Mouse (Mus musculus): Measurements from ENCODE around the gene Cyth4. TPM values are rescaled to one million over a fixed set of nuclear protein-coding genes. Genes with fewer than 3 reads are reported as not detected.

Gene Cyth4
- polyA plus RNA-seq, 1 experiment, result 31.6 TPM

DNA sequence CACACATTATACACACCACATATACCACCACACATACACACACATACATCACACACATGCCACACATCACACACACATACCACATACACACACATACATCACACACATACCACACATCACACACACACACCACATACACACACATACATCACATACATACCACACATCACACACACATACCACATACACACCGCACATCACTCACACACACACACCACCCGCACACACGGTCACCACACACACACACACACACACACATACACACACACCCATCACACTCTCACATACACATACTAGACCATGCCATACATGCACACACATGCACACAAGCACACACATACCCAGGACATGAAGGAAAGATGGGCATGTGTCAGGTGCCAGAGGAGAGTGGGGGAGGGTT lies 33.5 kb upstream of the Cyth4 start:
- H3K4me1 ChIP-seq, result peaks cover 91% of the 10 kb centered on the region
- peak overlapping the region; percentile 84 for H3K4me3 ChIP-seq (replicated peaks)
- TF ChIP-seq FLI1 (IDR thresholded peaks at IDR 0.05; ENCODE audit: low read length), result no peak
- H3K27me3 ChIP-seq (replicated peaks), result no peaks in the 10 kb centered on the region
- H3K9me3 ChIP-seq, result no peaks in the 10 kb centered on the region
- peaks cover 86% of the 10 kb centered on the region for H3K36me3 ChIP-seq (replicated peaks; ENCODE audit: low read length)

DNA sequence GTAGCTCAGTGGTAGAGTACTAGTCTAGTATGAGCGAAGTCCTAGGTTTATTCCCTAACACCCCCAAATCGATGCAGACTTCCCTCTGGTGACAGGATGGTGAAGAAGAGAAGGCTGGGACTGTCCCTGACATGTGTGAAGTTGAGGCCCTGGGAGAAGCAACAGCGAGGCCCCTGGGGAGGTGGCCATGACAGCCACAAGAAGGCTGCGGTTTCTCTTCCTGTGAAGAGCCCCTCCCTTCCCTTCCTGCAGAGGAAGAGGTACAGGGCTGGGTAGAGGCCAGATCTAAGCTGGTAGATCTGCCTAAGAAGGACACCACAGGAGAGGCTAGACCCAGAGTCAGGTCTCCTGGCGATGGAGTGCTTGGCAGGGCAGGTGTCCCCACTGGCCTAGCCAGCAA lies 32.9 kb upstream of the Cyth4 start:
- TF ChIP-seq GATA1 (IDR thresholded peaks at IDR 0.05; ENCODE audit: borderline replicate concordance, low read length) (no peak), FLI1 (IDR thresholded peaks at IDR 0.05; ENCODE audit: low read length) (no peak)
- Histone ChIP-seq H3K27me3 (replicated peaks) (no peaks in the 10 kb centered on the region), H3K36me3 (replicated peaks; ENCODE audit: low read length) (peaks cover 92% of the 10 kb centered on the region), H3K9me3 (no peaks in the 10 kb centered on the region), H3K4me3 (replicated peaks) (peak overlapping the region; percentile 84), H3K4me1 (peaks cover 91% of the 10 kb centered on the region)

DNA sequence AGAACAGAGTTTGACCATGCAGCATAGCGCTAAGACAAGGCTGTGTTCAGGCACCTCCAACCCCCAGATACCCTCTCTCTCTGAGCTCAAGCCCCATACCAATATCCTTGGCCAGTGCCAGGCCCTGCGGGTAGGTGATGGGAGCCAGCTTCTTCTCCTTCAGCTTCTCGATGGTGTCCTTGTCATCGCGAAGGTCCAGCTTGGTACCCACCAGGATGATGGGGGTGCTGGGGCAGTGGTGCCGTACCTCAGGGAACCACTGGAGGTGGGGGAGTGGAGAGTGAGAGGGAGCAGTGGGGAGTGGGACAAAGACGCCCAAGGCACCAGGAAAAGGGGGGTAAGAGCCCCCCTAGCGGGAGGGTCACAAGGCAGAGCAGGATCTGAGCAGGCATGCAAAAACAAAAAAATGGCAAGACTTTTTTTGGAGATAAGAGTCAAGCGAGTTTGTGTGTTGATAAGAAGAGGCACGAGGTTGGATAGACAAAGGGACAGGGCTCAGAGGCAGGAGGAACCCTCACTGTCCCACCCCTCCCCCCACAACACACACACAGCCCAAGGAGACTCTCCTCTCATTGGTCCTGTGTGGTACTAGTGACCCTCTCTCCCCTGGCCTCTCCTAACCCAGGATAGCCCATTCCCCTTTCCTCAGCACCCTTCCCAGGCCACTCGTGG lies 31.9 kb upstream of the Cyth4 start:
- no peak for TF ChIP-seq GATA1 (IDR thresholded peaks at IDR 0.05; ENCODE audit: borderline replicate concordance, low read length)
- no peak for TF ChIP-seq FLI1 (IDR thresholded peaks at IDR 0.05; ENCODE audit: low read length)
- H3K36me3 ChIP-seq (replicated peaks; ENCODE audit: low read length), result peaks cover 95% of the 10 kb centered on the region
- no peaks in the 10 kb centered on the region for H3K9me3 ChIP-seq
- H3K27me3 ChIP-seq (replicated peaks), result no peaks in the 10 kb centered on the region
- peaks cover 91% of the 10 kb centered on the region for H3K4me1 ChIP-seq
- peak overlapping the region; percentile 84 for H3K4me3 ChIP-seq (replicated peaks)

DNA sequence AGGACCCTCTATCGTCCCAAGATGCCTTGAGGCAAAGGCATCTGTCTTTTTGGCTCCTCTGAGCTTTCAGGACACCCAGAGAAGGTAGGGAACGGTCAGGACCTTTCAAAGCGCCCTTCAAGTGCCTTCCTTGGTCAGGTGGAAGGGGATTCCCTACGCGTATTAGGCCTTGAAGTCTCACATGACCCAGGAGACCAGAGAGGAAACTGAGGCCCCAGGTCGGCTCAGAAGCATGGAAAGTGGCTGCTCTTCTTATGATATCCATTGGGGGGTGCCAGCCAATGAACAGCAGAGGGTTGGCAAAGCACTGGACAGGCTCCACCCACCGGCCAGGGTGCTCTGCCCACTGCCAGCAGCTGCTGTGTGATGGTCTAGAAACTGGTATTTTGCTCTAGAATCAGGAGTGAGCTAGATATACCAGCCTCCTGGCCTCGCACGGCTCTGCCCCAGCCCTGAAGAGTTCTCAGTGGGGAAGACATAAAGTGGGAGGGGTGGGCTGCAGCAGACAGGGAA lies 29.2 kb upstream of the Cyth4 start:
- Histone ChIP-seq H3K27me3 (replicated peaks) (no peaks in the 10 kb centered on the region), H3K36me3 (replicated peaks; ENCODE audit: low read length) (peaks cover 84% of the 10 kb centered on the region), H3K4me3 (replicated peaks) (no peak overlapping the region), H3K9me3 (no peaks in the 10 kb centered on the region), H3K4me1 (peaks cover 100% of the 10 kb centered on the region)
- no peak for TF ChIP-seq FLI1 (IDR thresholded peaks at IDR 0.05; ENCODE audit: low read length)
- TF ChIP-seq GATA1 (IDR thresholded peaks at IDR 0.05; ENCODE audit: borderline replicate concordance, low read length), result no peak

DNA sequence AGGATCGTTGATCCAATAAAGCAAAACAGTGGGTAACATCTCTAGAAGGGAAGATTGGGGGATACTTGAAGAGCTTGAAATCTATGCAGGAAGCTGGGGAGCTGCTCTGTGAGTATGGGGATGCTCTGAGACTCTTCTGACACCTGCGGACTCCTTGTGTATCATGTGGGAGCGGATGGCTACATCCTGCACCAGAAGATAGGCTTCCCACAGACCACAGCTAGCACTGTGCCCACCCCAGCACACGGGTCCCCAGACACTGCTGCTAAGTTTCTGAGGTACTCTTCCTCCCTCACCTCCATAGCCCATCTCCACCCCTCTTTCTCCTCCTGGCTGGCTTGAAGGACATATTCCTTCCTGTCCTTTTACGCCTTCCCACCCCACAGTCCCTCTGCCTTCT lies 26.7 kb upstream of the Cyth4 start:
- H3K27me3 ChIP-seq (replicated peaks), result no peaks in the 10 kb centered on the region
- H3K9me3 ChIP-seq, result 0 out of 2 replicates have a peak, but pooled peaks cover 5% of the 10 kb centered on the region
- peaks cover 93% of the 10 kb centered on the region for H3K4me1 ChIP-seq
- peaks cover 71% of the 10 kb centered on the region for H3K36me3 ChIP-seq (replicated peaks; ENCODE audit: low read length)
- H3K4me3 ChIP-seq (replicated peaks), result peak overlapping the region; percentile 98
- TF ChIP-seq FLI1 (IDR thresholded peaks at IDR 0.05; ENCODE audit: low read length) (no peak), GATA1 (IDR thresholded peaks at IDR 0.05; ENCODE audit: borderline replicate concordance, low read length) (no peak)

- Histone ChIP-seq H3K27me3 (replicated peaks) (no peaks in the 10 kb centered on the region), H3K9me3 (0 out of 2 replicates have a peak, but pooled peaks cover 5% of the 10 kb centered on the region), H3K4me1 (peaks cover 87% of the 10 kb centered on the region), H3K4me3 (replicated peaks) (peak overlapping the region; percentile 98), H3K36me3 (replicated peaks; ENCODE audit: low read length) (peaks cover 59% of the 10 kb centered on the region)
- no peak for TF ChIP-seq FLI1 (IDR thresholded peaks at IDR 0.05; ENCODE audit: low read length)
- 0 out of 3 replicates have a peak, but pooled peaks have one; percentile 43 for TF ChIP-seq GATA1 (IDR thresholded peaks at IDR 0.05; ENCODE audit: borderline replicate concordance, low read length)
Observed at GRCm38 (mm10) chr15:78571554-78572269, 25.1 kb upstream of the Cyth4 start.

- no peak for TF ChIP-seq FLI1 (IDR thresholded peaks at IDR 0.05; ENCODE audit: low read length)
- no peak for TF ChIP-seq GATA1 (IDR thresholded peaks at IDR 0.05; ENCODE audit: borderline replicate concordance, low read length)
- Histone ChIP-seq H3K9me3 (0 out of 2 replicates have a peak, but pooled peaks cover 5% of the 10 kb centered on the region), H3K27me3 (replicated peaks) (no peaks in the 10 kb centered on the region), H3K4me1 (peaks cover 81% of the 10 kb centered on the region), H3K36me3 (replicated peaks; ENCODE audit: low read length) (peaks cover 54% of the 10 kb centered on the region), H3K4me3 (replicated peaks) (peak overlapping the region; percentile 98)
Observed at GRCm38 (mm10) chr15:78572270-78572600, 24.6 kb upstream of the Cyth4 start.

GRCm38 (mm10) chr15:78572658-78573397 lies 24.0 kb upstream of the Cyth4 start, which contains the start of gene Rac2:
Gene Rac2 (minus strand): TSS chr15:78572783.
- peaks cover 50% of the 10 kb centered on the region for H3K36me3 ChIP-seq (replicated peaks; ENCODE audit: low read length)
- H3K27me3 ChIP-seq (replicated peaks), result no peaks in the 10 kb centered on the region
- 0 out of 2 replicates have a peak, but pooled peaks cover 5% of the 10 kb centered on the region for H3K9me3 ChIP-seq
- TF ChIP-seq FLI1 (IDR thresholded peaks at IDR 0.05; ENCODE audit: low read length) (no peak), GATA1 (IDR thresholded peaks at IDR 0.05; ENCODE audit: borderline replicate concordance, low read length) (no peak)
- peak within 1 kb of the TSS; percentile 98 for H3K4me3 ChIP-seq (replicated peaks)
- peaks cover 79% of the 10 kb centered on the region for H3K4me1 ChIP-seq

DNA sequence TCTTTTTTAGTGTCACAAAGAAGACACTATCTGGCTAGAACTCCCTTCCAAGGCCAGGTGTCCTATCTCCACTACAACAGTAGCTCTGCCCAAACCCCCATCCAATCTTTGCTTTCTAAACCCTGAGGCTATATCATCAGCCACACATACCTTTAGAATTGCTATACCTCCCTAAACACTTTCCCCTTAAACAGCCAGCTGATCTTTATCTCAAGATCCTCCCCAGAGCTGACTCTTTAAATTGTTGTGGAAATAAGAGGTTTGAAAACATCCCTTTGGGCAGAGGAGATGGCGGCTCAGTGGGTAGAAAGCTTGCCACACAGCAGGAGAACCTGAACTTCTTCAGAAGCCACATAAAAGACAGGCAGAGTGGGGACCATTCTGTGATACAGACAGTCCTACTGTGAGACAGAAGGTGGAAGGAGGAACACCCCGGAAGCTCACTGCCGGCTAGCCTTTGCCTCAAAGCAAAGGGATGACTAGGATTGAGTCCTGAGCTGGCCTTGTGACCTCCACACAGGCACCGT lies 20.5 kb upstream of the Cyth4 start:
- Histone ChIP-seq H3K27me3 (replicated peaks) (no peaks in the 10 kb centered on the region), H3K4me3 (replicated peaks) (no peak overlapping the region), H3K36me3 (replicated peaks; ENCODE audit: low read length) (peaks cover 22% of the 10 kb centered on the region), H3K4me1 (peaks cover 69% of the 10 kb centered on the region), H3K9me3 (0 out of 2 replicates have a peak, but pooled peaks cover 5% of the 10 kb centered on the region)
- TF ChIP-seq FLI1 (IDR thresholded peaks at IDR 0.05; ENCODE audit: low read length) (no peak), GATA1 (IDR thresholded peaks at IDR 0.05; ENCODE audit: borderline replicate concordance, low read length) (no peak)

Measured in megakaryocyte, embryonic 14.5 days (primary cell).